Mouse (Mus musculus): Measurements from ENCODE around the gene Safb2. TPM values are rescaled to one million over a fixed set of nuclear protein-coding genes. Genes with fewer than 3 reads are reported as not detected.
A peak's percentile ranks its signal among the peaks of the same experiment; 100 is the strongest.

Gene Safb2
- polyA plus RNA-seq, 2 experiments, result 16.8 to 40.2 TPM

- whole genome bisulfite sequencing (ENCODE audit: insufficient replicate concordance), result 76% methylated on average over 2 of the region's 2 CpGs
- no peak for DNase-seq (ENCODE audit: low read depth in 3 of 3, low spot score in 3 of 3)
These were observed 22.5 kb downstream of the Safb2 start for GRCm38 (mm10) chr17:56561866-56562265.

DNA sequence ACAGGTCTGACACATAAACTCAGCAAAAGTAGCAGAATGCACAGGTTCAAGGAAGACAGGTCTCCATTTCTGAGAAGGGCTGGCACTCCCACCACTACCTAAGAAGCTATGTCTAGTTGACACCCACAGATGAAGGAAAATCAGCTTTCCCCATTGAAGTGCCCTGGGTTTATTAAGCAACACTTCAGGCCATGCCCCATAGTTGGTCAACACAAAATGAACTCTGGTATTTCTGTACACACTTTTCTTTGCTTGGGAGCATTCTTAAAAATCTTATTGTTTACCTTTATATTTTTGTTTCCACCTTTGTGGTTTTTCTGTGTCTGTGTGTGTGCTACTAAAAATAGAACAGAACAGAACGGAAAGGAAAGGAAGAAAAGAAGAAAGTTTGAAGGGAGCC, 24.3 kb downstream of the Safb2 start:
- Histone ChIP-seq H3K9me3 (ENCODE audit: control insufficient read depth, low read length) (no peaks in the 10 kb centered on the region), H3K4me1 (replicated peaks; ENCODE audit: control insufficient read depth in 2 of 2, insufficient read depth in 2 of 2, low read length in 1 of 2) (no peaks in the 10 kb centered on the region), H3K27me3 (ENCODE audit: control insufficient read depth, insufficient read depth, low read length) (no peaks in the 10 kb centered on the region), H3K9ac (replicated peaks) (no peak overlapping the region), H3K4me2 (ENCODE audit: low read depth) (no peak overlapping the region), H3K27ac (no peak overlapping the region), H3K36me3 (replicated peaks; ENCODE audit: control insufficient read depth, insufficient read depth, low read depth) (peaks cover 45% of the 10 kb centered on the region), H3K4me3 (ENCODE audit: insufficient read depth in 1 of 2, low read depth in 2 of 2, low read length in 2 of 2) (no peak overlapping the region)
- no peak for DNase-seq (ENCODE audit: low read depth in 3 of 3, low spot score in 3 of 3)
- 34% methylated on average over 1 of the region's 1 CpGs for WGBS (ENCODE audit: insufficient replicate concordance)
- ATAC-seq (ENCODE audit: insufficient read depth), result no peak
- TF ChIP-seq CTCF (IDR thresholded peaks at IDR 0.05; ENCODE audit: low read depth) (no peak), EP300 (IDR thresholded peaks at IDR 0.05; ENCODE audit: low read depth) (no peak)

More at GRCm38 (mm10) chr17:56561866-56562265, 22.5 kb downstream of the Safb2 start:
- peaks cover 62% of the 10 kb centered on the region for H3K36me3 ChIP-seq (replicated peaks; ENCODE audit: control insufficient read depth, insufficient read depth, low read depth)
- H3K9me3 ChIP-seq (ENCODE audit: control insufficient read depth, low read length), result no peaks in the 10 kb centered on the region
- H3K9ac ChIP-seq (replicated peaks), result no peak overlapping the region
- ATAC-seq (ENCODE audit: insufficient read depth), result no peak
- no peaks in the 10 kb centered on the region for H3K27me3 ChIP-seq (ENCODE audit: control insufficient read depth, insufficient read depth, low read length)
- H3K27ac ChIP-seq, result no peak overlapping the region
- TF ChIP-seq CTCF (IDR thresholded peaks at IDR 0.05; ENCODE audit: low read depth) (no peak), EP300 (IDR thresholded peaks at IDR 0.05; ENCODE audit: low read depth) (no peak)
- no peak overlapping the region for H3K4me2 ChIP-seq (ENCODE audit: low read depth)
- H3K4me3 ChIP-seq (ENCODE audit: insufficient read depth in 1 of 2, low read depth in 2 of 2, low read length in 2 of 2), result no peak overlapping the region
- H3K4me1 ChIP-seq (replicated peaks; ENCODE audit: control insufficient read depth in 2 of 2, insufficient read depth in 2 of 2, low read length in 1 of 2), result no peaks in the 10 kb centered on the region

DNA sequence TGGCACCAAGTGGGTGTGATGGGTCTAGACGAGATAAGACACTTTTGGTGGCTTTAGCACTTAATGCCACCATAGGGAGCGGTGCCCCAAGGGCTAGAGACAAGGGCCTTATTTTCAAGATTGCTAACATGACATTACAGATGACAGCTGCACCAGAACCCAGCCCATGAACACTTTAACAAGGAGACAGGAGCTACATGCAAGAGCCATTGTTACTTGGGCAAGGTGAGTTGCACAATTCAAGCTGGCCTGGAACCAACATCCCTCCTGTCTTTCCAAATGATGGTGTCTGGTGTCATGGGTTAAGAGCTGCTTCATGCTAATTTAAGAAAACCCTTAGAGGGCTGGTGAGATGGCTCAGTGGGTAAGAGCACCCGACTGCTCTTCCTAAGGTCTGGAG, 25.0 kb downstream of the Safb2 start:
- no peaks in the 10 kb centered on the region for H3K27me3 ChIP-seq (ENCODE audit: control insufficient read depth, insufficient read depth, low read length)
- 55% methylated on average over 3 of the region's 3 CpGs for WGBS (ENCODE audit: insufficient replicate concordance)
- TF ChIP-seq CTCF (IDR thresholded peaks at IDR 0.05; ENCODE audit: low read depth), result no peak
- TF ChIP-seq EP300 (IDR thresholded peaks at IDR 0.05; ENCODE audit: low read depth), result no peak
- no peak overlapping the region for H3K27ac ChIP-seq
- no peaks in the 10 kb centered on the region for H3K9me3 ChIP-seq (ENCODE audit: control insufficient read depth, low read length)
- no peak overlapping the region for H3K4me2 ChIP-seq (ENCODE audit: low read depth)
- H3K36me3 ChIP-seq (replicated peaks; ENCODE audit: control insufficient read depth, insufficient read depth, low read depth), result peaks cover 37% of the 10 kb centered on the region
- H3K4me1 ChIP-seq (replicated peaks; ENCODE audit: control insufficient read depth in 2 of 2, insufficient read depth in 2 of 2, low read length in 1 of 2), result no peaks in the 10 kb centered on the region
- no peak overlapping the region for H3K4me3 ChIP-seq (ENCODE audit: insufficient read depth in 1 of 2, low read depth in 2 of 2, low read length in 2 of 2)
- no peak overlapping the region for H3K9ac ChIP-seq (replicated peaks)
- no peak for ATAC-seq (ENCODE audit: insufficient read depth)
- DNase-seq (ENCODE audit: low read depth in 3 of 3, low spot score in 3 of 3), result no peak

- peak in 2 of 3 experiments; percentile 27 to 37 for DNase-seq (ENCODE audit: low read depth in 3 of 3, low spot score in 3 of 3)
- WGBS (ENCODE audit: insufficient replicate concordance), result 10% methylated on average over 3 of the region's 3 CpGs
- no peak overlapping the region for H3K4me2 ChIP-seq (ENCODE audit: low read depth)
- H3K4me1 ChIP-seq (replicated peaks; ENCODE audit: control insufficient read depth in 2 of 2, insufficient read depth in 2 of 2, low read length in 1 of 2), result no peaks in the 10 kb centered on the region
- peak; percentile 40; the same call in 1 of the 2 replicates for ATAC-seq (ENCODE audit: insufficient read depth)
- H3K27ac ChIP-seq, result no peak overlapping the region
- no peaks in the 10 kb centered on the region for H3K9me3 ChIP-seq (ENCODE audit: control insufficient read depth, low read length)
- no peak overlapping the region for H3K4me3 ChIP-seq (ENCODE audit: insufficient read depth in 1 of 2, low read depth in 2 of 2, low read length in 2 of 2)
- no peak overlapping the region for H3K9ac ChIP-seq (replicated peaks)
- H3K27me3 ChIP-seq (ENCODE audit: control insufficient read depth, insufficient read depth, low read length), result no peaks in the 10 kb centered on the region
- no peak for TF ChIP-seq EP300 (IDR thresholded peaks at IDR 0.05; ENCODE audit: low read depth)
- peak; percentile 92 for TF ChIP-seq CTCF (IDR thresholded peaks at IDR 0.05; ENCODE audit: low read depth)
- peaks cover 28% of the 10 kb centered on the region for H3K36me3 ChIP-seq (replicated peaks; ENCODE audit: control insufficient read depth, insufficient read depth, low read depth)
These were observed 25.9 kb downstream of the Safb2 start for GRCm38 (mm10) chr17:56558448-56558847.

GRCm38 (mm10) chr17:56554122-56554551, 30.2 kb downstream of the Safb2 start, which contains the start of gene Gm20219:
Gene Gm20219 (minus strand): TSS chr17:56554387.
- no peak within 1 kb of the TSS for H3K4me2 ChIP-seq (ENCODE audit: low read depth)

More at GRCm38 (mm10) chr17:56554122-56554551, 30.2 kb downstream of the Safb2 start, which contains the start of gene Gm20219:
- 67% methylated on average over 20 of the region's 20 CpGs for WGBS (ENCODE audit: insufficient replicate concordance)
- TF ChIP-seq EP300 (IDR thresholded peaks at IDR 0.05; ENCODE audit: low read depth), result no peak
- TF ChIP-seq CTCF (IDR thresholded peaks at IDR 0.05; ENCODE audit: low read depth), result no peak
- Histone ChIP-seq H3K9ac (replicated peaks) (no peak within 1 kb of the TSS), H3K27me3 (ENCODE audit: control insufficient read depth, insufficient read depth, low read length) (no peaks in the 10 kb centered on the region), H3K9me3 (ENCODE audit: control insufficient read depth, low read length) (no peaks in the 10 kb centered on the region), H3K4me1 (replicated peaks; ENCODE audit: control insufficient read depth in 2 of 2, insufficient read depth in 2 of 2, low read length in 1 of 2) (no peaks in the 10 kb centered on the region), H3K36me3 (replicated peaks; ENCODE audit: control insufficient read depth, insufficient read depth, low read depth) (no peaks in the 10 kb centered on the region), H3K27ac (no peak within 1 kb of the TSS), H3K4me3 (ENCODE audit: insufficient read depth in 1 of 2, low read depth in 2 of 2, low read length in 2 of 2) (no peak within 1 kb of the TSS)
- no peak for ATAC-seq (ENCODE audit: insufficient read depth)
- DNase-seq (ENCODE audit: low read depth in 3 of 3, low spot score in 3 of 3), result no peak

All from liver, embryonic 14.5 days (tissue).